Mouse (Mus musculus) bone marrow, adult 2 months (tissue): ENCODE measurements at regions not wholly inside any gene's neighbourhood (a gene's known extent, or its start where the extent isn't known, plus 50 kb on each side); places are given as distances from the start of the nearest gene placed in this dataset.

Experiments used
- H3K27ac ChIP-seq: fragments of 200-500 bp; 2 replicates; pipeline ENCODE4 v1.5.1; 2012; ENCODE audit warnings: low read depth, mild to moderate bottlenecking, control low read depth, inconsistent platforms, low read length; ENCODE audit not compliant: control insufficient read depth, poor library complexity, insufficient read depth
- H3K4me1 ChIP-seq: fragments of 200-500 bp; 2 replicates; pipeline ENCODE4 v1.6.1; 2011; ENCODE audit warnings: low read length; ENCODE audit not compliant: control insufficient read depth, insufficient read depth
- H3K4me3 ChIP-seq: fragments of 200-500 bp; replicated peaks from 2 replicates; pipeline ENCODE3; 2011; ENCODE audit warnings: mild to moderate bottlenecking, low read depth, low read length, control low read depth; ENCODE audit not compliant: control insufficient read depth
- CTCF ChIP-seq: fragments of 200-500 bp; IDR thresholded peaks from 2 replicates; pipeline ENCODE4 v1.5.1; 2011; ENCODE audit warnings: low read length, control low read depth; ENCODE audit not compliant: control insufficient read depth, insufficient read depth
- POLR2A ChIP-seq: fragments of 200-500 bp; IDR thresholded peaks from 2 replicates; pipeline ENCODE4 v1.6.1; 2011; ENCODE audit warnings: low read depth, mild to moderate bottlenecking, control low read depth, low read length, borderline replicate concordance; ENCODE audit not compliant: control insufficient read depth
- WGBS: fragments of 180-500 bp; shearing (Covaris S2); methylation state at CpG from one replicate; pipeline ENCODE4 v1.1.7; 2018; 5-methylcytosine and 5-hydroxymethylcytosine counted together

DNA sequence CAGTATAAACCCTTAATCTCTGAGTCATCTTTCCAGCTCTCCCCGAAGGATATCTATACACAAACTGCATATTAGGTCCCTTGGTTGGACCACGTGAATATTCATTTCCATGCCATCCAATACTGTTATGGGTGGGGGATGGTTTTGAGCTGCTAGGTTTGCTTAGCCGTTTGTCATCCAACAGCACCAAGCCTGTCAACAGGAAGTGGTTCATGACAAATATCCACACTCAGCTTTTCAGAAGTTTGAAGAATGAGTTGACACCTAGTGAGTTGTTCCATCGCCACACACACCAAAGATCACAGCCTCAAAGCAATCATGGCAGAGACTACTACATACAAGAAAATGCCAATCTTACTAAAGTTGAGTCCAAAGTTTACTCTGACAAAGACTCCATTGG, 421.0 kb downstream of the Rnf144a start:
- no peak for TF ChIP-seq POLR2A
- no peak for TF ChIP-seq CTCF
- WGBS, result 67% methylated on average over 4 of the region's 4 CpGs
- Histone ChIP-seq H3K27ac (no peak overlapping the region), H3K4me1 (no peaks in the 10 kb centered on the region), H3K4me3 (no peak overlapping the region)

DNA sequence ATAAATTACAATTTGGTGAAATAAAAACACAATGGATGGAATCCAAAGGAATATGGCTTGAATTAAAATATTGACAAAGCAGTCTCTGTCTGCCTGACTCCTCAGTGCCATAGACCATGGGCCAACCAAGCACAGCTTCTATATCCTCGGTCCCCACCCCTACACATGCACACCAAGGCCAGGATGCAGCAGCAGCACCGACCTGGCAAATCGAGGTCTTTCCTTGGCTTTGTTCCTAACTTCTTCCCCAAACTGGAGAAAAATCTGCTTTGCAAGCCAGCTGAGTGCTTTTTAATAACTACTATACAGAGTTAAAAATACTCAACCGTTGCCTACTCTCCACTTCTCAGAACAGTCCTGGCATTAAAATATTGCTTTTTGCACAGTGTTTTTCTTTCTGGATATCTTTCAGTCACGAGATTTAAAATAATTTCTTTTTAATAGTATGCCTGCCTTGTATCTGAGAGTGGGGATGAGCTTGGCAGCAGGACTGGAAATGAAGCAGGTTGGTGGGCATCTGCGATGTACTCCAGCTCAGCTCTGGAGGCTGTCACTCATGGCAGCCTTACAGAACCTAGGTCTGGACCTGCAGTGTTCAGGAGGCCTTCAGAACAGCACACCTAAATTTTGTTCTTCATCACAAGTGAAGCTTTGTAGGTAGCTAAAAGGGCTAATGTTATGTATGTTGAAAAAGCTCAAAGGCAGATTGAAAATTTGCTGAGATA, 423.1 kb downstream of the Rnf144a start:
- Histone ChIP-seq H3K27ac (no peak overlapping the region), H3K4me1 (no peaks in the 10 kb centered on the region), H3K4me3 (no peak overlapping the region)
- TF ChIP-seq CTCF (no peak), POLR2A (no peak)
- WGBS, result 70% methylated on average over 6 of the region's 6 CpGs

DNA sequence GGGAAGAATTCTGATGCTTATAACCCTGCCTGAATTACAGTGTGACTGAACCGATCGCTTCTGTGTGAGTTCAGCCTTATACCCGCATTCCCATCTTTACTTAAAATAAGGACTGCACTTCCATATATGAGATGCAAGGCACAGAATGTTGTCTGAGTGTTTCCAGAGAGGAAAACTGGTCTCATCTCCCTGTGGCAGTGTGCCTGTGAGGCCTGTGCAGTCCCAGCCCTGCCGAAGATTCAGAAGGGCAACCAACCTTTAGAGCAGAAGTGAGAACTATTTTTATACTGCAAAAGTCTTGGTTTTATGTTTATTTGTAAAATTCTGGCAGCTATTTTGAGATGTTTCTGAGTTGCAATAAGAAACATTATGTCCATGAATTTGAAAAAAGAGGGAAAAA, 432.5 kb downstream of the Rnf144a start:
- H3K4me1 ChIP-seq, result no peaks in the 10 kb centered on the region
- WGBS, result 86% methylated on average over 4 of the region's 4 CpGs
- TF ChIP-seq CTCF (no peak), POLR2A (no peak)
- no peak overlapping the region for H3K27ac ChIP-seq
- H3K4me3 ChIP-seq, result no peak overlapping the region

DNA sequence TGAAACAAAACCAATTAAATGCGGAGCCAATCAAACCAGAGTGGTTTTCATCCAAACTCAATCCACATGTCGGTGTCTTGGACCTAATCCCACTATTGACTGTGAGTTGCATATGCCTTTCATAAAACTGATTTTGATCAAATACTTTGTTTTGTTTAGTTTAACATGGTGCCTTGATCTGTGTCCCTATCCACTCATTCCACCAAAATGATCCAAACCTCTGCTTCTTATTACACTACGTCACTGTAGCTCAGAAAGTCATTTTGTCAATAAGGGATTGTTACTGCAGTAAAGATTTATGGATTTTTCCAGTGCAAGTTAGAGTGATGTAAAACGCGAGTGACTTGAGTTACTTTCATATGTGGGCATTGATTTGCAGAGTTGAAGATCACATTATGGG, 436.7 kb downstream of the Rnf144a start:
- WGBS, result 82% methylated on average over 5 of the region's 5 CpGs
- Histone ChIP-seq H3K4me1 (no peaks in the 10 kb centered on the region), H3K4me3 (no peak overlapping the region), H3K27ac (no peak overlapping the region)
- TF ChIP-seq CTCF (no peak), POLR2A (no peak)

DNA sequence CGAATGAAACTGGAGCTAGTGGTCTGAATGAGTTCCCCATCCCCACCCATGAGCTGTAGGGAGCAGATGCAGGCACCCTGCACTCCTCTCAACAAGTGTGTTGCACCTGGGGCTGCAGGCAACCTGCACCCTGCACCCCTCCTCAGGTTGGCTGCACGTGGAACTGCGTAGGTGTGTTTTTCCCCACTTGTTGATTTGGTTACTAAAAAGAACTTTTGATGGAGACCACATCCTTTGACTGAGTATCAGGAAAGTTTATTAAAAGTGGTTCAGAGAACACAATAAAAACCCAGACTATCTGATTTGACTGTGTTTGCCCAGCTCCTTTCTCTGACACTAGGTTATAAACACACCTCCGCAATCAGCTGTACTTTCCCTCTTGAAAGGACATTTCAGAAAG, 456.5 kb downstream of the Rnf144a start:
- no peak overlapping the region for H3K27ac ChIP-seq
- no peak for TF ChIP-seq POLR2A
- TF ChIP-seq CTCF, result no peak
- H3K4me3 ChIP-seq, result no peak overlapping the region
- H3K4me1 ChIP-seq, result no peaks in the 10 kb centered on the region
- 72% methylated on average over 4 of the region's 4 CpGs for WGBS

DNA sequence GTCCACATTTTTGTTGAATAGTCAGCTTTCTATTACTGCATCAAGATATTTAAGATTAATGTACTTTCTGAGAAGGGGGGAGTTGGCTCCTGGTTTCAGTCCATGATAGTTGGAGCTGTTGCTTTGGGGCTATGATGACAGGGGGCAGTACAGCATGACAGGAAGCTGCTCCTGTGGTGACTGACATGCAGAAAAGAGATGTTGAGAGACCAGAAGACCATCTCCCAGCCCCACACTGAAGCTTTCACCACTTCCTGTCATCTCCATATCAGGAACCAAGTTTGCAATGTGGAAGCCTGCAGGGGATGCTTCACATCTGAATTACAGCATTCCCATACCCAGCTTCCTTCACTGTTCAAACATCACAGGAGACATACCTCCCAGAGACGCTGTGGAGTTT, 457.5 kb downstream of the Rnf144a start:
- TF ChIP-seq CTCF, result no peak
- WGBS, result 76% methylated on average over 1 of the region's 1 CpGs
- H3K4me3 ChIP-seq, result no peak overlapping the region
- H3K4me1 ChIP-seq, result no peaks in the 10 kb centered on the region
- no peak overlapping the region for H3K27ac ChIP-seq

DNA sequence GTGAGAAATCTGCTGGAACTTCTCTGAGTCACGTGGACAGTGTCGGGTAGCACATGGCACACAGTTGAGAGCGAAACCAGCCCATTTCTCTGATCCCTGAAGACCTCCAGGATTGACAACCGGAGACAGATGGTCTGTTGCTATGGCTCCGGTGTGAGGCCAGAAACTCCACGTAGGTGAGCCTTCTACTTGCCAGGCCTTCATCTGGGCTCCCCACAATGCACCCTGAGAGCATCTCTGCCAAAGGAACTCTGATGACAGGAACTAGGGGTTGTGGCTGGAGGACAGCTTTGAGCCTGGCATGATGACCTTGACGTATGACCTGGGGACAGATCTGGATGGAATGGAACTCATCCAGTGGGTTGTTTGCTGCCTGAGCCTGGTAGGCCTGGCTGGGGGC, 467.9 kb downstream of the Rnf144a start:
- Histone ChIP-seq H3K27ac (no peak overlapping the region), H3K4me3 (no peak overlapping the region), H3K4me1 (no peaks in the 10 kb centered on the region; the same call in 1 of the 2 replicates)
- 84% methylated on average over 7 of the region's 7 CpGs for WGBS
- no peak for TF ChIP-seq CTCF
- TF ChIP-seq POLR2A, result no peak

DNA sequence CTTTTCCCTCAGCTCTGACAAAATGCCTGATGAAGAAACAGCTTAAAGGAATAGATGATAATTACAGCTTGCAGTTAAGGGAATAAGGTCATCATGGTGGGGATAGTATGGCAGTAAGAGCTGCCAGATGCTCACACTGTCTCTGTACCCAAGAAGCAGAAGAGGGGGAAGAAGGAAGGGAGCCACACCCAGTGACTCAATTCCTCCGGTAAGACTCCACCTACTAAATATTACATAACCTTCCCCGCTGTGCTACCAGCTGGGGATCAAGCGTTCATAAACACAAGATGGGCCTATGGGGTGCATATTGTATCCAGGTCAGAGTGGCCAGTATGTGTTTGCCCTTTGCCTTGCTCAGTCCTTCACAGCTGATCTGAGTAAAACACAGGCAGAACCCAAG, 468.9 kb downstream of the Rnf144a start:
- Histone ChIP-seq H3K4me1 (no peaks in the 10 kb centered on the region; the same call in 1 of the 2 replicates), H3K27ac (no peak overlapping the region), H3K4me3 (no peak overlapping the region)
- TF ChIP-seq CTCF (no peak), POLR2A (no peak)
- 42% methylated on average over 3 of the region's 3 CpGs for WGBS

DNA sequence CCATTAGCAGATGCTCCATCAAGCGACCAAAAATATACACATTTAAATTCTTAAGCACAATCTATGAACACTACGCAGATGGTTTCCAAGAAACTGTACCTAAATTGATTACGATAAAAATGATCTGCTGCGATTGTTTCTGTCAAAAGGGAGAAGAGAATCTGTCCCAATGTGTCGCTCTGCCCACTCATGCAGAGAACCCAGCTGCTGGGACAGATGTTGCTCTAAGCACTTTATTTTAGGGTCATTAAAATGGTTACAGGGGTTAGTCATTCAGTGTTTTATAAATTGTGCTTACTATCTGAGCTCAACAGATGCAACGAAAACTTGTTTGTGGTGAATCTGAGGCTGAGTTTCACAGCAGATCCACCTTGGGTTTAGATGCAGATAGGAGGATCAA, 476.2 kb downstream of the Rnf144a start:
- Histone ChIP-seq H3K27ac (no peak overlapping the region), H3K4me1 (no peaks in the 10 kb centered on the region), H3K4me3 (no peak overlapping the region)
- TF ChIP-seq CTCF (no peak), POLR2A (no peak)
- 75% methylated on average over 6 of the region's 6 CpGs for WGBS
